Mouse (Mus musculus) midbrain, embryonic 11.5 days (tissue): ENCODE data around the gene Scgb1b29. TPM values are rescaled to one million over a fixed set of nuclear protein-coding genes. Genes with fewer than 3 reads are reported as not detected.
"Not testable (repeated sequence)": the region's sequence is repeated elsewhere in the genome, so short reads cannot be mapped to it uniquely, and the experiment has no call there.

Experiments used
- ATAC-seq: fragments of 200-750 bp; cut with Nextera tagmentation; 2 replicates; pipeline ENCODE4 v1.8.0; 2017; ENCODE audit warnings: moderate TSS enrichment, moderate library complexity; ENCODE audit not compliant: low FRiP score
- DNase-seq: peaks from one replicate; pipeline ENCODE4 v3.0.0; 2015; ENCODE audit warnings: low spot score; ENCODE audit errors: missing footprints
- H3K27ac ChIP-seq: fragments of 300-500 bp; sonication (generic); 2 replicates; pipeline ENCODE4 v1.5.1; 2014; ENCODE audit warnings: low read depth, low read length
- H3K27me3 ChIP-seq: fragments of 300-500 bp; sonication (generic); 2 replicates; pipeline ENCODE4 v1.6.1; 2014; ENCODE audit warnings: mild to moderate bottlenecking, low read length, moderate library complexity, mixed read lengths; ENCODE audit not compliant: control insufficient read depth, insufficient read depth
- H3K36me3 ChIP-seq: fragments of 300-500 bp; sonication (generic); 2 replicates; pipeline ENCODE4 v1.6.1; 2014; ENCODE audit warnings: mild to moderate bottlenecking, low read length, moderate library complexity, mixed read lengths; ENCODE audit not compliant: control insufficient read depth, insufficient read depth
- H3K4me1 ChIP-seq: fragments of 300-500 bp; sonication (generic); 2 replicates; pipeline ENCODE4 v1.6.1; 2014; ENCODE audit warnings: low read length; ENCODE audit not compliant: control insufficient read depth, insufficient read depth
- H3K4me2 ChIP-seq: fragments of 300-500 bp; sonication (generic); 2 replicates; pipeline ENCODE4 v1.6.1; 2014; ENCODE audit warnings: mild to moderate bottlenecking, moderate library complexity
- H3K4me3 ChIP-seq: fragments of 300-500 bp; sonication (generic); 2 replicates; pipeline ENCODE4 v1.5.1; 2014; ENCODE audit warnings: low read depth, low read length
- H3K9ac ChIP-seq: fragments of 300-500 bp; sonication (generic); 2 replicates; pipeline ENCODE4 v1.6.1; 2014; ENCODE audit warnings: low read length
- H3K9me3 ChIP-seq: fragments of 300-500 bp; sonication (generic); 2 replicates; pipeline ENCODE4 v1.6.1; 2016; ENCODE audit warnings: low read length; ENCODE audit not compliant: control insufficient read depth
- WGBS: fragments of 180-500 bp; shearing (Covaris S2); extraction: QIAGEN DNeasy Blood & Tissue Kit; methylation state at CpG from one replicate; pipeline ENCODE4 v1.1.7; 2014; 5-methylcytosine and 5-hydroxymethylcytosine counted together
- polyA plus RNA-seq: library from polyadenylated mRNA; unstranded; fragments of >200 nt; fragmentation: Nextera tagmentation; extraction: Ambion mirVana; gene quantifications from 2 replicates; pipeline ENCODE4 v1.2.1, GENCODE M21; 2014

Scgb1b29 gene
- not detected in 2 replicates for polyA plus RNA-seq

DNA sequence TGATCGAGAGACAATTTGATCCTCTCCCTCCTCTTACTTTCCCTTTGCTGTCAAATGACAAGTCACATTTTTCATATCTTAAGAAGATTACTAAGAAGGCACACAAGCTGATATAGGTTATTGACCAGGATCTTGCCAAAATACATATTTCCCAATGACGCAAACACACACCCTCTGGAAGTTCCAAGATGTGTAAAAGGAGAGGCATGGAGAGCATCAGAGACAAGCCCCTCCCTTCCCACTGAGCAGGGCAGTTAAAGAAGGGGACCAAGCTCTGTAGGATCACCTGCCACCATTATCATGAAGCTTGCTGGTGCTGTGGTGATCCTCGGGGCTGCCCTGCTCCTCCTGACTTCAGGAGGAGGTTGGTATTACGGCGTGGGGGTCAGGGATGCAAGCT is at the start of gene Scgb1b29:
Gene Scgb1b29, plus strand, starts transcription at position 301 of the 400 bp plus-strand sequence.
- not testable (repeated sequence) for H3K27me3 ChIP-seq, H3K4me2 ChIP-seq, H3K4me3 ChIP-seq, H3K9ac ChIP-seq, H3K9me3 ChIP-seq, H3K27ac ChIP-seq, DNase-seq, H3K36me3 ChIP-seq, ATAC-seq, H3K4me1 ChIP-seq
- 95% methylated on average over 3 of the region's 5 CpGs for WGBS

DNA sequence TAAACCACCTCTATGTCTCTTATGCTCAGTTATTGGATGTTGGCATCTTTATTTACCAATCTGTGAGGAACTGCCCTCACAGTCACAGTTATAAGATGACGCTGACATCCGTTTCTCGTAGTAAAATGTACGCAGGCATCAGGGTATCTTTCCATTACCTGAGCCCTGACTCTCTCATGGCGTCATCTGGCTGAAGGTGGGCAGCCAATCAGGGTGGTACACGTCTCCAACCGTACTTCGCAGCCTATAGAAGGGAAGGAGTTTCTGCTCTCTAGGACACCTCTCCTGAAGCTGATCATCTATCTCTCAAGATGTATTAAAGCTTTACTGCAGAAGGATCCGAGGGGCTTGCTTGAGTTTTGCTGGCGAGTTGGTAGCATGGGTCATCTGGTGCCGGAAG is 12.7 kb upstream of the Scgb1b29 start:
- not testable (repeated sequence) for H3K36me3 ChIP-seq

More for the DNA sequence above, 12.7 kb upstream of the Scgb1b29 start:
- WGBS = 89% methylated on average over 10 of the region's 11 CpGs
- not testable (repeated sequence) for H3K4me3 ChIP-seq, H3K27me3 ChIP-seq, H3K4me1 ChIP-seq, H3K4me2 ChIP-seq, H3K27ac ChIP-seq, H3K9ac ChIP-seq, H3K9me3 ChIP-seq, DNase-seq, ATAC-seq

Other genes with a start within 250 kb of the Scgb1b29 start
- not detected in 2 replicates for gene Scgb2b11, start 230.4 kb upstream of the Scgb1b29 start, polyA plus RNA-seq
- gene Scgb1b11, start 218.7 kb upstream of the Scgb1b29 start, polyA plus RNA-seq = not detected in 2 replicates
- gene Scgb2b12, start 114.3 kb upstream of the Scgb1b29 start, polyA plus RNA-seq = not detected in 2 replicates
- not detected in 2 replicates for gene Scgb1b12, start 107.4 kb upstream of the Scgb1b29 start, polyA plus RNA-seq